Mouse (Mus musculus): ENCODE measurements around the gene Ncmap.
"Not testable (repeated sequence)": the region's sequence is repeated elsewhere in the genome, so short reads cannot be mapped to it uniquely, and the experiment has no call there.

Gene Ncmap

GRCm38 (mm10) chr4:135397551-135397950 lies 476 bp downstream of the Ncmap start:
- DNase-seq (ENCODE audit: low spot score), result peak; percentile 38

- no peak for DNase-seq (ENCODE audit: low spot score)
These were observed 1.7 kb downstream of the Ncmap start for GRCm38 (mm10) chr4:135396303-135396702.

GRCm38 (mm10) chr4:135395375-135395774 lies 2.7 kb downstream of the Ncmap start:
- DNase-seq (ENCODE audit: low spot score), result no peak

GRCm38 (mm10) chr4:135394666-135395065 lies 3.4 kb downstream of the Ncmap start:
- DNase-seq (ENCODE audit: low spot score), result no peak

DNA sequence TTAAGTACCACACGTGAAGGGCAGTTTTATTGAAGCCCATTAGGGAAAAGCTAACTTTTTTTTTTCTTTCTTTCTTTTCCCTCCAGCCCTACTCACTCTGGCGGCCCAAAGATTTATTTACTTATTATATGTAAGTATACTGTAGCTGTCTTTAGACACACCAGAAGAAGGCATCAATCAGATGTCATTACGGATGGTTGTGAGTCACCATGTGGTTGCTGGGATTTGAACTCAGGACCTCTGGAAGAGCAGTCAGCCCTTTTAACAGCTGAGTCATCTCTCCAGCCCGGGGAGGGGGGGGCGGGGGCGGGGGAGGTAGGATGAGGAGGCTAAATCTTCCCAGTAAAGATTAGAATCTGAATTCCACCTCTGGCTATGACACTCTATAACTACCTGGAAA lies 4.6 kb downstream of the Ncmap start:
- DNase-seq (ENCODE audit: low spot score), result no peak

- no peak for DNase-seq (ENCODE audit: low spot score)
These were observed 5.2 kb downstream of the Ncmap start for GRCm38 (mm10) chr4:135392801-135393200.

DNA sequence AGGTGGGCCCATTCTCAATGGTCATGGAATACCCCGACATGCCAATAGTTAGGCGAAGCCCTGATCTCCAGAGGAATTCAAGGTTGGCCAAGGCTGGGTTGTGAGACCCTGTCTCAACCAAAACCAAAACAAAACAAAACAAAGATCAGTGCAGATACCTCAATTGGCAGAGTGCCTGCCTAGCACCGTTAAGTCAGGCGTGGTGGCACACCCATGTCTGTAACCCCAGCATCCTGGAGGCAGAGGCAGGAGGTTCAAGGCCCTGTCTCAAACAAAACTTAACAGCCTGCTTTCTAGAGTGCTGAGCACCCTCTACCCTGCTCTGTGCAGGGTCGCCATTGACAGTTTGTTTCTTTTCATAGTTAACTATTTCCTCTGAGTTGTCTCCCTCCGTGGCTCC lies 7.0 kb downstream of the Ncmap start:
- DNase-seq (ENCODE audit: low spot score), result no peak

DNA sequence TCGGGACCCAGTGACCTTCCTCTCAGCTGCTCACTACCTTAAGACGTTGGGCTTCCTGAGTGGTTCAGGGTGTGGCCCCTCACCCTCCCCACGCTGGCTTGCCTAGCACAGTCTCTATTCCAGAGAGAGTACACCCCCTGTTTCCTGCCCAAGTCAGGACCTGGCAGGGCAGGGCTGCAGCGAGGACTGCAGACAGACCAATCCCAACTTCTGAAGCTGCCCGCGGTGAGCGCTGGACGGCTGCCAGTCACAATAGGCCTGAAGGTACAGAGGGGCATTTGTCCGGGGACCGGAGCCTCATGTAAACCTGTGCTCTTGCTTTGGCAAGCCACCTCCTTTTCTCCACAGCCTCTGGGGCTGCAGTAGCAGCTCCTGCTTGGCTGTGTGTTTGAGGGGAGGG lies 12.4 kb downstream of the Ncmap start:
- no peak for DNase-seq (ENCODE audit: low spot score)

DNA sequence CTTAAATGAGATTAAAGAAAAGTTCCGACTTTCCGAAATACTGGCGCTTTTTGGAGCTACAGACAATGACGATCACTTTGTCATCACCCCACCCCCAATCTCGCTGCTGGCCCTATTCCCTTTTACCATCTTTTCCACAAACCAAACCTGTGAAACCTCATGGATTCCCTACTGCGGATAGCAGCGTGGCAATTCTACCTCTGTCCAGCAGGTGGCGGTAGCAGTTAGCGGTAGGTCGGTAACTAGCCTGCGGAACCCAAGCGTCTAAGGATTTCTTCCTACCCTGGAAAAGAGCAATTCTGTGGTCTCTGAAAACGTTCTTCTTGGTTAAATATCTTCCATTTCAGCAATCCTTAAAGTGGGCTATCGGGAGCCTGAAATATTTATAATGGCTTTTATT lies 15.7 kb downstream of the Ncmap start:
- peak; percentile 92 for DNase-seq (ENCODE audit: low spot score)

GRCm38 (mm10) chr4:135381355-135381754 lies 16.7 kb downstream of the Ncmap start:
- DNase-seq (ENCODE audit: low spot score), result peak; percentile 34

- DNase-seq (ENCODE audit: low spot score), result no peak
These were observed 20.8 kb downstream of the Ncmap start for GRCm38 (mm10) chr4:135377241-135377640.

DNA sequence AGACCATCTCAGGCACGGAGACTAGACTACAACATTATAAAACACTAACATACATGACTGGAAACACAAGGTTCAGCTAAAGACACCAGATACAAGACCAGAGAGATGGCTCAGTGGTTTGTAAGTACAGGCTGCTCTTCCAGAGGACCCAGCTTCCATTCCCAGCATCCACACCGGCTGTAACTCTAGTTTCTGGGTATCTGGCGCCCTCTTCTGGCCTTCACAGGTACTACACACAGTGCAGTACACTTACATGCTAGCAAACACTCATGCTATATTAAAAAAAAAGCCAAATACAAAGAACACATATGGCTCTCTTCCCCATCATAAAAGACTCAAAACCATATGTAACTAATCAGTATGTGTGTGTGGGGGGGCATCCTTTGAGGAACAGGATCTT lies 22.6 kb downstream of the Ncmap start:
- DNase-seq (ENCODE audit: low spot score), result no peak

GRCm38 (mm10) chr4:135373299-135373698 lies 24.7 kb downstream of the Ncmap start:
- DNase-seq (ENCODE audit: low spot score), result no peak

DNA sequence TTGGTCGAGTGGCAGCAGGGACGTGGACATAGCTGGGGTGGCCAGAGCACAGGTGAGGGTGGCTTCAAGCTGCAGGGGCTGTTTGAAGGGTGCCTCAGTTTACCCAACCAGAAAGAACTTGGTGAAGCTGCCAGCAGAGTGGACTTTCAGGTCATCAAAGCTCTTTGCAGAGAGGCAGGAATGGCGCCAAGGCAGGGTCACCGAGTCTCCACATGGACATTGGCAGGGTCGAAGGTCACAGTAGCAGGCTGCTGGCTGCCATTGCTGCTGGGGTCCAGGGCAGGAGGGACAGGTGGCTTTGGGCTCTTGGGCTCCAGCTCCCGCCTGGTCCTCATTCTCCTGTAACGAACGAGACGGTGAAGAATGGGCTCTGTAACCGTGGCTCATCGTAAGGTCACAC lies 27.7 kb downstream of the Ncmap start:
- no peak for DNase-seq (ENCODE audit: low spot score)

GRCm38 (mm10) chr4:135362828-135363227 lies 35.2 kb downstream of the Ncmap start:
- DNase-seq (ENCODE audit: low spot score), result no peak

DNA sequence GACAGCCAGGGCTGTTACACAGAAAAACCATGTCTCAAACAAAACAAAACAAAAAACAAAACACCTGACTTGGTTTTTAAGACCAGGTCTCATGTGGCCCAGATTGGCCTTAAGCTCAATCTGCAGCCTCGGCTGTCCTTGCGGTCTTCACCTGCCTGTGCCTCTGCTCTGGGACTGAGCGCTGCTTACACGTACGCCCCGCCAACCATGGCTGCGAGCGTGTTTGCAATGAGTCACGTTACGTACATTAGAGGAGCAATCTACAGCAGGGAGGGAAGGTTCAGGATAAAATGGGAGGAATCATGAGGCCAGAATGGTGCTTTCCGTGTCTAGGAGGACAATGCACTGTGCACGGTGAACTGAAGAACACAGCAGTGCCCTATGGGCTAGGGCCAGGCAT lies 36.3 kb downstream of the Ncmap start:
- DNase-seq (ENCODE audit: low spot score), result no peak

DNA sequence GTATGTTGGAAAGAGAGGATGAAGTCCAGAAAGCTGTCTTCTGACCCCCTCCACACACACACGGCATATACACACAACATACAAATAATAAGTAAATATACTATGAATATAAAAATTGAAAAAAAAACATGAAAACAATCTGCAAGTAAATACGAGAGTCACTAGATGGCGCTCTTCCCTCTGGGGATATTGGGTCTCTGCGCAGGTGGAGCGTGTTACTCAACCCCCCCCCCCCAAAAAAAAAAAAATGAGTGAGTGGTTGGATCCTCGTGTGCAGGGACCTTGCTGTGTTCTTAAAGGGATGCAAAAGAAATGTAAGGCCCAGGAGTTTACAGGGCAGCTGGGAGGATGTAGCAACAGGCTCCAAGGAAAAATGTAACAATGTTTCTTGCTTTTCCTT lies 39.3 kb downstream of the Ncmap start:
- DNase-seq (ENCODE audit: low spot score), result peak; percentile 83

DNA sequence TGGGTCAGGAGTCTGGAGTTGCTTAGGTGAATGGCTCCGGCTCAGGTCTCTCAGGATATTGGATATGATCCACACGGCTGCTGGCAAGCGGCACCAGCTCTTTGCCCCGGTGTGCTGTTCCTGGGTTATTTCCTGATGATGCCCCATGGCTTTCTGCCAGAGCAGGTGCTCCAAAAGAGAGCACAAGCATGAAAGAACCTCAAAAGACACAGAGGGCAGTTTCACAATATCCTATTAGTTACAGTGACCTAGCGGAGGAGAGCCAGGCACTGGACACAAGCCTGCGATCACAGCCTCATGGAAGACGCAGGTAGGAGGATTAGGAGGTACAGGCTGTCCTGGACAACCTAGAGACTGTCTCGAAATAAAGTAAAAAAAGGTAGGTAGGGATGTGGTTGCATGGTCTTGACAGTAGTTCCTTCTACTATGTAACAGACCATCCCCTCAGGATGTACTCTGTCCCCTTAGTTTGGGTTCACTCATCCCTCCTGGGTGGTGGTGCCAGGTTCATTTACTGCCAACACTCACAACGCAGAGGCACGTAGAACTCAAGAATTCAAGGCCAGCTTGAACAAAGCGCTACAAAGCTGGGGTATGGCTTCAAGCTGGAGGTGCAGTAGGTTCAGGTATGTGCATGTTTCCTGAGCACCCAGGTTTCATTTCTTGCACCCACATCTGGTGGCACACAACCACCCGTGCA lies 40.7 kb downstream of the Ncmap start:
- DNase-seq (ENCODE audit: low spot score), result no peak

- peak; percentile 24 for DNase-seq (ENCODE audit: low spot score)
These were observed 42.0 kb downstream of the Ncmap start for GRCm38 (mm10) chr4:135355886-135356550.

DNA sequence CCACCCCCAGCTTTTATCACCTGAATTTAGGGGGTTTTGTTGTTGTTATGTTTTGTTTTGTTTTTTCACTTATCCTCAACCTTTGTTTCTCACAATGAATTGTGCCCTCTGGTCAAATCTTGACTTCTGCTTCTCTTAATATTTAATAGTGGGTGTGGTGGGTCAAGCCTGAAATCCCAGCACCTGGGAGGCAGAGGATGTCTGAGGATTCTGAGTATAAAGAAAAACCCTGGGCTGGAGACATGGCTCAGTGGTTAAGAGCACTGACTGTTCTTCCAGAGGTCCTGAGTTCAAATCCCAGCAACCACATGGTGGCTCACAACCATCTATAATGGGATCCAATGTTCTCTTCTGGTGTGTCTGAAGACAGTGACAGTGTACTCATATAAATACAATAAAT lies 43.3 kb downstream of the Ncmap start:
- DNase-seq (ENCODE audit: low spot score), result not testable (repeated sequence)

GRCm38 (mm10) chr4:135353794-135354450 lies 44.1 kb downstream of the Ncmap start:
- DNase-seq (ENCODE audit: low spot score), result peak; percentile 42

DNA sequence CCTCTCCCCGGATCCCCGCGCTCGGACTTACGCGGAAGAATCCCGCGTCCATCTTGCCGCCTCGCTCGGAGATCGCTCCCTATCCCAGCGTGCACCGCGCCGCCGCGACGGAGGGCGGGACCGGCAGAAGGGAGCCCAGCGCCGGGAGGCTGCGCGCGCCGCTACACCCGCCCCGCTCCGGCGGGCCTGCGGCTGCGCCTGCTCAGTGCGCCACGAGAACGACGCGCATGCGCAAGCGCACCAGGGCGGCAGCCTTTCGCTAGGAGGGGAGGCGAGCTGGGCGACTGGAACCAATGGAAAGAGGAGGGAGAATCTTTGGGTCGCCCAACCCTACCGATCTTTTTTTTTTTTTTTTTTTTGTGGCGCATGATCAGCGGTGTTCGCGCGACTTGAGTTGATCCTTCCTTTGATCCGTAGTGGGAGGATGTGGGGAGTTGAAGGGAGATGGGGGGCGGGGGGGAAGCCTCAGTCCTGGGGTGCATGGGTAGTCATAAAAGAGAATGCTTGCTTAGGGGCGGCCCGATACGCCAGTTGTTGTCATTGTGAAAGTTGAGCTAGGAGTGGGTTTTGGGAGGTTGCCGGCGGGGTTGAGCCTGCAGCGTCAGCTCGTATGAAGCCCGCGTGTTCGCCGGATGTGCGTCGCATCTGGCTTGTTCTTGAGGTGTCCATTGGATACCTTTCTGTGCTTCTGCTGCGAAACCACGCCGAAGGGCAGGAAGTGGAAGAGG lies 44.8 kb downstream of the Ncmap start, which contains the start of gene Srrm1:
Gene Srrm1, minus strand, starts transcription at position 256 of the 728 bp plus-strand sequence.
- DNase-seq (ENCODE audit: low spot score), result peak; percentile 98

Data from embryo, embryonic 10.5 days (tissue).